Mouse (Mus musculus) monocyte, adult 5-6 weeks (primary cell): ENCODE data around the gene Snx1. TPM values are rescaled to one million over a fixed set of nuclear protein-coding genes. Genes with fewer than 3 reads are reported as not detected.
A peak's percentile ranks its signal among the peaks of the same experiment; 100 is the strongest.

Source experiments
- ATAC-seq: fragments of 153-309, 156-312 bp; replicated peaks from 2 replicates; pipeline ENCODE4 v1.8.0; 2017; ENCODE audit warnings: mild to moderate bottlenecking; ENCODE audit not compliant: low TSS enrichment, insufficient number of reproducible peaks, severe bottlenecking, poor library complexity, low FRiP score
- total RNA-seq: library from RNA; stranded (forward); fragments of 200-1000, 200-491, 200-594 nt; gene quantifications from 3 replicates; pipeline ENCODE4 v1.2.3, GENCODE M21; 2017

Gene Snx1
- 118 to 143 TPM (median 135 TPM) in 3 replicates for total RNA-seq

DNA sequence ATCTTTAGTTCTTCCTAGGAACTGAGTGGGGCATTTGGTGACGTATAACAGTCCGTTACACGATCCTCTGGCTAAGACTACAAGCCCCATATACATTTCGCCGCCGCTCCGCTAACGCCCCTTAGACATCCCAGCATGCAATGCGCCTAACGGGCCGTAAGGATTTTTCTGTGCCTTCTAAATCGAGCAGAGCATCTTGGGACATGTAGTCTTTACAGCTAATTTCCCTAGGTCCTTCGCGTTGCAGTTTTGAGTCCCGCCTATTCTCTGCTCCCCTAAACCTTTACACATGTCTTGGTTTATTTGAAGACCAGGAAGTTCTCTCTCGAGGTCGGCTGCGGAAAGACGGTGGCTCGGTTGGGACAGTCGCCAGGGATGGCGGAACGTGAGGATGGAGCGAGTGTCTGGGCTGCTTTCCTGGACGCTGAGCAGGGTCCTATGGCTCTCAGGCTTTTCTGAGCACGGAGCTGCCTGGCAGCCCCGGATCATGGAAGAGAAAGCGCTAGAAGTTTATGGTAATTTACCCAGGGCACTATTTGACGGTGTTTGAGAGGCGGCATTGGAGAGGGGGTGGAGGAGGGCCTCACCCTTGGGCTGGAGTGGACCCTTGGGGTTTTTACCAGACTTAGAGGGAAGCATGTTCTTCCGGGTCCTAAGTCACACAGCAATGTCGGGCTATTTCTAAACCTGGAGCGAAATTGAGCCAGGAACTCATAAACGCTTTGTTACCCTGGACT, at the start of gene Snx1, which contains the start of gene Ciao2a:
Snx1 (minus strand) TSS at position 132 of the 737 bp plus-strand sequence.
Ciao2a (plus strand) TSS at position 156 of the 737 bp plus-strand sequence.
- ATAC-seq: peak; percentile 86

GRCm38 (mm10) chr9:66174985-66175384, 48.6 kb upstream of the Snx1 start:
- no peak for ATAC-seq

DNA sequence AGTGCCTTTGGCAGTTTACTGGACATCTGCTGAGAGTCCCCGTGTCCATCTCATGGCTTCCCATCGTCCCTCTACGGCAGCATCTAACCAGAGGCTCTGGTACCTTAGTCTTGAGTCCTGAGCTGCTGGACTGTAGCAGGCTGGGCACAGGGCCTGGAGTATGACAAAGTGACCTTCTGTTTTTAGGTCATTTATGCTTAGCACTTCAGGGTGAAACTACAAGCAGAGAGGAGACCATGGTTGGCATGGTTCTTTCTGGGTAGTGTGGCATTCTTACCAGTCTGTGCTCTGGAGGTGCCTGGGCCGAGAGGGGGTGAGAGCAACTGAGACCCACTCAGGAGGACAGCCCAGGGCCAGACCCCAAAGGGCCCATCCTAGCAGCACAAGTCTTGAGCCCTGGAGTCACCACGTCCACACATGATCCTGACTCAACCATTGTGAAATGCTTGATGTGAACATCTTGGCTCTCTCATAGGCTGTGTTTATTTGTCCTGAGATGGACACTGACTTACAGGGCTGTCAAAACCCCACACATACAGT, 47.0 kb upstream of the Snx1 start:
- no peak for ATAC-seq

- ATAC-seq: no peak
Observed at GRCm38 (mm10) chr9:66171275-66171921, 45.0 kb upstream of the Snx1 start.

GRCm38 (mm10) chr9:66170506-66170905, 44.1 kb upstream of the Snx1 start:
- ATAC-seq: no peak

DNA sequence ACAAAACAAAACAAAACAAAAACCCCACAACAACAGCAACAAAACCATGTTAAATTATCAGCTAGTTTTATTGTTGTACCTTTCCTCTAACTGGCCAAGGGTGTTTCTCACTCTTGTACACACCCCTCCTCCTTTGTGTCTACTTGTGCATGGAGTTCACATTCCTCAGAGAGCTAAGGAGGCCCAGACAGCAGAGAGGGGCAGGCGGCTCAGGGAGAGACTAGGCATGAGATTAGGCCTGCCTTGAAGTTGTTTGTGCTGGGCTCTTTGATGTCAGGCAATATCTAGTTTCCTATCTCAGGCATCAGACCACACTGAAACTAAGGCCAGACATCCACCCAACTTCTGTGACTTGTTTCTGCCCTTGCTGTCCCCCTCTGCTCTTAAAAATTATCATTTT, 41.8 kb upstream of the Snx1 start:
- no peak for ATAC-seq

DNA sequence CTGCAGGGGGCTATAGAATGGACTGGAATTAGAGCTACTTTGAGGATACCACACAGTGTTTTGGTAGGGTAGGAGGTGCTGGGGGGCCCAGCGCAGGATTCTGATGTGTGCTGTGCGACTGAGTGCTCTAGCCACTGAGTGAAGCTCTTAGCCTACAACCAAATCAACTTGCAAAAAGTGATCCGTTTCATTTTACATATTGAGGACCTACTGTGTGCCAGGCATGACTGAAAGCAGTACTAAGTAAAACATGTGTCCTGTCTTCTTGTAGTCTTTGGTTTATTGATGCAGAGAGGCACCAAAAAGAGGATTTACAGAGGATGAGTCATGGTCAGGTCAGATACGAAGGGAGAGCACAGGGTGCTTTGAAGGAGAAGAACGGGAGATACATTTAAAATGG, 40.8 kb upstream of the Snx1 start:
- no peak for ATAC-seq

- ATAC-seq: no peak
Observed at GRCm38 (mm10) chr9:66162995-66163394, 36.6 kb upstream of the Snx1 start.

- no peak for ATAC-seq
Observed at GRCm38 (mm10) chr9:66160155-66160554, 33.8 kb upstream of the Snx1 start.

GRCm38 (mm10) chr9:66158885-66159430, 32.6 kb upstream of the Snx1 start:
- ATAC-seq: no peak

DNA sequence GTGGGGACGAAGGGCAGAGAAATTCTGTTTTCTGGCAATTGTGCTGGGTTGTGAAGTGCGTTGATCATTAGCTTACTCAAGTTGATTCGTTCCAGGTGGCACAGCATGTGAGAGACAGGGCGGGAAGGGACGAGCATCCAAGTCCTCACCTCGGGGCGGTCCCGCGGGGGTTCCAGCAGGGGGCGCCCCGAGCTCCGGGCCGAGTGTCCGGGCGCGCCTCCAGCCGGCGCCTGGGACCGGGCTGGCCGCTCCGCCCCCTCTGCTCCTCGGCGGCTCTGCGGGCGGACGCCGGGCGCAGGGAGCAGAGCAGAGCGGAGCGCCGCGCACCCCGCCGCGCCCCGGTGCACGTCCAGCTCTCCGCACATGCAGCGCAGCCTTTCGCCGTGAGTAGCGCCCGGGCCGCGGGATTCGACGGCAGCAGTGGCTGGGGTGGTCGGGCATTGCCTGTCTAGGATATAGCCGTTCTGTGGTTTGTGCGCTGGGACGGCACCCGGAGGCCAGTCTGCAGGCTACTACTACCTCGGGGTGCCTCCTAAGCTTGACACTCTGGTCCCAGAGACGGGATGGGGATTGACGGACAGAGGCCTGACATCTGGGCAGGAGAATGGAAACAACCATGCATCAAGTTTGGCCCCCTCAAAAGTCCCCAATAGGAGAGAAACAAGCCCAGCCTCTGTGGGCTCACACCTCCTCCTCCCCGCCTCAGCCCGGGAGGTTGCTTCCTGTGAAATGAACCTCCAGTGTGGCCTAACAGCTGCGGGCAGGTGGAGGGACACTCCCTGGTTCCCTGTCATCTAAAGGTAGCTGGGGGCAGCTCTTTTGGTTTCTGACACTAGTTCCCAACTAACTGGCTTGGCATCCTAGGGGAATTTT, 31.8 kb upstream of the Snx1 start, which contains the start of gene Dapk2:
Dapk2 (plus strand) TSS at position 266 of the 873 bp plus-strand sequence.
- no peak; the same call in 1 of the 2 replicates for ATAC-seq

DNA sequence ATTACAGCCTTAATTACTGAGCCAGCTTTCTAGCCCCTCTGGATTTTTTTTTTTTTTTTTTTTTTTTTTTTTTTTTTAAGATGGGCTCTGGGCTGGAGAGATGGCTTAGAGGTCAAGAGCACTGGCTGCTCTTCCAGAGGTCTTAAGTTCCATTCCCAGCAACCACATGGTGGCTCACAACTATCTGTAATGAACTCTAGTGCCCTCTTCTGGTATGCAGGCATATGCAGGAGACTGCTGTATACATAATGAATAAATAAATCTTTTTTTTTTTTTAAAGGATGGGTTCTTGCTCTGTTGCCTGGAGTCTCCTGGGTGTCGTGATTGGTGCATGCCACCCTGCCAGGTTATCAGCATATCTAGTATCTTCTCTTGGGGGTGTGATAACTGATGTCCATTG, 29.1 kb upstream of the Snx1 start:
- no peak for ATAC-seq

DNA sequence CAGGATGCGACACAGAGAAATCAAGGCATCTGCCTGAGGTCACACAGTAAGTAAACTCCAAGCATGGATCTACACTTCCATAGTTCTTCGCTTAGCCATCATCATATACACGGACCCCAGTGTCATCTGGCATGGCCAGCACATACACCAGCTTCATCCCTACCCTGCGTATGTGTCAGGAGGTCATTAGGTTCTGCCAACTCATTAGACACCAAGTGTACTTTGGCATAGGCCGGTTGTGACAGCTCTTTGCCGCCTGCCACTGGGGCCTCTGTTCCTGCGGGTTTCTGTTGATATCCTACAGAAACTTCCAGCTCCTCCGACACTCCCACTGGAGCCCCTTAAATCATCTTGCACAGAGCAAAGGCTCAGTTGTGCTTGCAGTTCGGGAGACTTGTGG, 27.6 kb upstream of the Snx1 start:
- no peak for ATAC-seq

GRCm38 (mm10) chr9:66153594-66153993, 27.2 kb upstream of the Snx1 start:
- ATAC-seq: no peak

DNA sequence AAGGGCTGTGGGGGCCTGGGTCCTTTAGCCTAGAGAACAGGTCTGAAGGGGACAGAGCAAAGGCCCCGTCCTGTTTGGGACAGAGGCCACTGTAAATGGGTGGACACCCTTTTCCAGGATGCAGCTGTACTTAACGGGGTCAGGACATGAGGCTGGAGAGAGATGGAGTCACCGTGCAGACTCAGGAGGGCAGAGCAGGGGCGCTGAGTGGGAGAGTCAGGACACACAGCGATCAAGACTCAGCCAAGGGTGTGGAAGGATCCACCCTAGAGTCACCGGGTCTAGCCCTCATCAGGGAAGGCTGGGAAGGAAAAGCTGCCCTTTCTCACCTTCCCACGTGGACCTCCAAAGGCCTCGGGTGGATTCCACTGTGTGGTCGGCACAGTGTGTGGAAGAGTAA, 25.6 kb upstream of the Snx1 start:
- ATAC-seq: no peak

GRCm38 (mm10) chr9:66146141-66146540, 19.8 kb upstream of the Snx1 start:
- ATAC-seq: no peak

GRCm38 (mm10) chr9:66144248-66144647, 17.9 kb upstream of the Snx1 start:
- ATAC-seq: peak; percentile 70; the same call in 1 of the 2 replicates

- ATAC-seq: no peak
Observed at GRCm38 (mm10) chr9:66142265-66142664, 15.9 kb upstream of the Snx1 start.

DNA sequence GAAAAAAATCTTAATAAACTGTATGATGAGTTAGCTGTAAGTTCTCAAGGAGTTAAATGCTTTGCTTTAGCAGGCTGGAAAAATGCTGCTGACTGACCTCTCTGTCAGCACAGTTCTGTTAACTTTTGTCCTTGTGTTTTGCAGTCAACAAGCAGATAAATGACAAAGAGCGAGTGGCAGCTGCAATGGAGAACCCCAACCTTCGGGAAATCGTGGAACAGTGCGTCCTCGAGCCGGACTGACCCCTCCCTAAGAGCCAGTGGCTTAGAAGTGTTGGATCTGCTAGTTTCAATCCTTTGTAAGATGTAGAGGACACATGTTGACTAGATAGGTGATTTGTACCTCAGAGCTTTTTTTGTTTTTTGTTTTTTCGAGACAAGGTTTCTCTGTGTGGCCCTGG, 11.8 kb upstream of the Snx1 start:
- no peak for ATAC-seq
